Mouse (Mus musculus) natural killer cell, adult 2 months (primary cell): ENCODE measurements around the gene Usp27x.

Experiments
- DNase-seq, 2 experiments: peaks; one replicate each; pipeline ENCODE4 v3.0.0; 2022; ENCODE audit warnings: low spot score in 2 of 2

Gene Usp27x

DNA sequence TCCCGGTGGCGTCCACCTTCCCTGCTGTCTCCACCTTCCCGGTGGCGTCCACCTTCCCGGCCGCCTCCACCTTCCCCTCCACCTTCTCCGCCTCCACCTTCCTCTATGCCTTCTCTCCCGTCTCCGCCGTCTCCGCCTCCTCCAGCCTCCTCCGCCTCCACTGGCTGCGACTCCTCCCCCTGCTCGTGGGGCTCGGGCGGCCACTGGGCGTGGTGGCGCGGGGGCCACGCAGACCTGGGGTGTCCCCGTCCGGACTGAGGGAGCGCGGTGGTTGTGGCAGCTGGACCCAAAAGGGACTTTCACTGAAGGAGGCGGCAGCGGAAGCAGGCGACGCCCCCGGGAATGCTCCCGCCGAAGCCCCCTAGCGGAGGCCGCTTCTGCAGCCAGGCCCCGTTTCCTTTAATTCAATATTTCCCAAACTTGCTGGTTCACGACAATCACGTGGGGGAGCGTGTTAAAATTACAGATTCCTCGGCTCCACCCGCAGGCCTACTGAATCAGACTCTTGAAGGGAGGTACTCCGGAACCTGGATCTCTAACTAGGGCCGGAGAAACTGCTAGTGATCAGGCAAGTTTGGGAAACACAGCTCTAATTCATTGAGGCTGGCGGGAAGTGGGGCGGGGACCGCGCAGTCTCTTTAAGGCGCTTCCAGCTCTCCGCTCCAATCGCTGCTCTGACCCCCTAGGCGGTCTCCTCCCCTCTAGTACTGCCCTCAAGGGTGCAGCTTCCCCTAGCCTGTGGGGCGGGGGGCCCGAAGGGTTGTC lies at the start of gene Usp27x:
Gene Usp27x, minus strand, starts transcription at position 115 of the 765 bp plus-strand sequence.
- DNase-seq, result peak; percentile 41 to 52

DNA sequence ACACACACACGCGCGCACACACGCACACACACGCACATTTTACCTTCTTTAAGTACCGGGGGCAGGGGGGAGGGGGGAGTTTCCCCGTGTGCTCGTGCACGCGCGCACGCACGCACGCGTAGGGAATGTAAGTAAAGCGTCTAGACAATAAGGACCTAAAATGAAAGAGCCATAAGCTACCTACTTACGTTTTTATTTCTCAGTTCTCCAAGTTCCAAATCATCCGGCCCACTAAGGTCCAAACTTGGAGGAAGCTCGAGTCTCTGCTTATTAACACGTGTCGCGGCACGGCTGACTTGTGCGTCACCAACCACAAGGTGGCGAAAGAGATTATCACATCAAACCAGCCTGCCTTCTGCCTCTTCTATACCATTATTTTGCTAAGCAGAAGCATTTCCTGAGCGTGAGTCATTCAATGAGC lies 47.1 kb upstream of the Usp27x start:
- peak; percentile 64 to 75 for DNase-seq

DNA sequence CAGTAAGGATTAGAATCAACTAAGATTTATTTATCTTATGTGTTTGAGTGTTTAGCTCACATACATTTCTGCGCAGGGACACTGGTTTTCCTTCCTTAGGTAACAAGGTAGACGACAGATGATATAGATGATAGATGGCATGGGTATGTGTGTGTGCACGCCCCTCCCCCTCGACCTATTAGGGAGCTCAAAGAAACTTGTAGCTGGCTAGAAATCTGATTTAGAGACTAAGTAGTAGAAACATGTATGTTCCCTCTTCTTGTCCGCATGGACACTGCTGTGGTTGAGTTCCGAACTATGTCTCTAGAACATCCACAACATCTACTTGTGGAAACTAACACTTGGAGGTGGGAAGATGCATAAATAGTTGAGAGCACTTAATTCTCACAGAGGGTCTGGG lies 46.5 kb upstream of the Usp27x start:
- no peak for DNase-seq

DNA sequence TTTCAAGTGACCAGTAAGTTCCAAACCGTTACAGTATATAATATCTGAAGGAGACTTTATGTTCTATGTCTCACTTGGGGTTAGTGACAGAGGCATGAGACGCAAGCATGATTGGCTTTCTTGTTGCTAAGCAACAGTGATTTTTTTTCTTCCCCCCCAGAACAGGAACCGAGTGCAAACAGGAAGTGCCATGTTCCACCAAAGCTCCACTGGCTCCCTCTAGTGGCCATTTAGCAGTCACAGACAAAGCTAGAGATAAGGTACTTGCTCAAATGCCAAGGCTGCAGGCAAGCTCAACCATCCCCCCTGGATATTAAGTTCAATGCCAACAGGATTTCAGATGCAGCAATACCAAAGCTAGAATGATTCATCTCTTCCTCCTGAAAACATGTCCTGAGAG lies 45.4 kb upstream of the Usp27x start:
- peak; percentile 73 to 79 for DNase-seq

DNA sequence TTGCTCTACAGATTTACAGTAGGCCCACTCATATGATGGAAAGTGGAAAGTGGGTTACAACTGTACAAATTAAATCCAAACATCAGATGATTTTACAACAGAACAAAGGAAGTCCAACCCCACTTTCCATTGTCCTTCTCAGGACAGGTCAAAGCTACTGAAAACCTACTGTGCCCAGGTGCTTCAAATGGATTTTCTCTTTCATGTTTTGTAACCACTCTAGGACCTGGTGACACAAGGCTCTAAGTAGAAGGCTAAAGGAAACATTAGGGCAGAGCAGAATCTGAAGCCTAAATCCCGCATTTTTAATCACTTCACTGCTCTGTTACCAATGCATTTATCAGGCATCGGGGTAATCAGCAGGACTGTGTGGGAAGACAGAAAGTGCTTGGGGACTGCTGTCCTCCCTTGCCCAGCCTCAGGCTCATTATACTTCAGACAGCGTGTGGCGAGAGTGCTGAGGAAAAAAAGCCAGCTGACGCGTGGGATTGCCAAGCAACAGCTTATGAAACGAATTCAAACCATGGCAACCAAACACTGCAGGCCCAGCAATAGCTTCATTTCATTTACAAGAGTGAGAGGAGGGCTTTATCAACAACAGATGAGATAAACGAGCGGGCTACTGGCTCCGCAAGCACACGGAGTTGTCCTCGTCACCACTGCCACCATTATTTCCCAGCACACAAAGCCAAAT lies 40.7 kb upstream of the Usp27x start:
- no peak for DNase-seq

DNA sequence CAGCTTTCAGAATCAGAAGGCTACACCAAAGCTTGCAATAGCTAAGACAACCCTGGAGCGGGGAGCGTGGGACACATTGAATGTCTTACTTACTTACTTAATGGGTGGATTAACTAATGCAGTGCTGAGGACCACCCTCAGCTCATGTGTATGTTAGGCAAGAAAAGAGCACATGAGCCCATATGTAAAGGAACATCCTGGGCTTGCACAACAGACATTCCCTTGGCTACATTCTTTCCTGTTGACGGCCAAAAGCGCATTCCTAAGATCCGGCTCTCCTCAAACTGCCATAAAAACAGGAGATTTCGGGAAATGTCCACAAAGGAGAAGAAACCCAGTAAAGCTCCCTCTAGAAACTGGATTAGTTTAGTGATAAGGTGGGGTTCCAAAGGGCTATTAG lies 39.7 kb upstream of the Usp27x start:
- no peak for DNase-seq

DNA sequence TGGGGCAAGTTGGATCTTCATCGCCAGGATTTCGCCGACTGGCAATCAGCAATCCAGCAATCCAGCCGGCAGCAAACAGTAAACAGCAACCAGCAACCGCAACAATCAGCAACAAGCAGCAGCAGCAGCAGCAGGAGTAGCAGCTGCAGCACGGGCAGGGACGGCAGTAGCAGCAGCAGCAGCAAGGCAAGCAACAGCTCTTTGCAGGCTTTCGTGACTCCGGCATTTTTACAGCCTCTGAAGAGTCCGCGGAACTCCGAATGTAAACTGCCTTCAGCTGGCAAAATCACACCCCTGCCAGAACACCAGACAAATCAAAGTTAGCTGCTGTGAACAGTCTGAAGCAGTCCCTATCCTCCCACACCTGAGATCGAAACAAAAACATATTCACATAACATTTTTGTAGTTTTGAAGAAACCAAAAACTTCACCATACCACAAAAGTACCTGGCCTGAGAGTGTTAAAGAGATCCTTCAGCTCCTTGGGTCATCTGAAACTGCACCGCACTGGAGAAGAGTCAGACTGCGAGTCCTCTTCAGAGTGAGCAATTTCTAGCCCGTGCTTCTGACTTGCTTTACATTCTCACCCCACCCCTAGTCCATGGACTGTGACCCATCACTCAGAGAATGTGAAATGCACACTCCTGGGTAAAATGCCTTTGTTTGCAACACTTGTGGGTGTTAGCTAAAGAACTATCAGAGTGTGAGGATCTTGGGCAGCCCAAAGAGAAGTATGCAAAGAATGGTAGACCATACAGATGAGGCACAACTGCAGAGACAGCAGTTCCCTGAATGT lies 36.8 kb upstream of the Usp27x start:
- no peak for DNase-seq

DNA sequence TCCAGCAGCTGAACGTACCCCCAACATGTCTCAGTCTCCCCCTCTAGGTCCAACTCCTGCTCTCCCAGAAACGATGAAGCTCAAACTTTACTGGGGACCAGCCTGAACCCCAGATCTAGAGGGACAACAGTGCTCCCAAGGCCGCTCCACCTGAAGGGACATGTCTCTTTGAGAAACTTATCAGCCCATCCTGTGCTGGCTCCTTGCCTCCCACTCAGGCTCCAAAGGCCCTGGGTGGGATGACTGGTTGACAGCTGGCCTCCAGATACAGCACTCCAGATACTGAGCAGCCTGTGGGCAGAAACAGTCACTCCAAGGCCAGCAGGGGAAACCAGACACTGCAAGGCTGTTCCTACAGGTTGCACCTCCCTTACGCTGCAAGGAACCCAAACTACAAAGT lies 956 bp upstream of the Usp27x start:
- DNase-seq, result no peak

DNA sequence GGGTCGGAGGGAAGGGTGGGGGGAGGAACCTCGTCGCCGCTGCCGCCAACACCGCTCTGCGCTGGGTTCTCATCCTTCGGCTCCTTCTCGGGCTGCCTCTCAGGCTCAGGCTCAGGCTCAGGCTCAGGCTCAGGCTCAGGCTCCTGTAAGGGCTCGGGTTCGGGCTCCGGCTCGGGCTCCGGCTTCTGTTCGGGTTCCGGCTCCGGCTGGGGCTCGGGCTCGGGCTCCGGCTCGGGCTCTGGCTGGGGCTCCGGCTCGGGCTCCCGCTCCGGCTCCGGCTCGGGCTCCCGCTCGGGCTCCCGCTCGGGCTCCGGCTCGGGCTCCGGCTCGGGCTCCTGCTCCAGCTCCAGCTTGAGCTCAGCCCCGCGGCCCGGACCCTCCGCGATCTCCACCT lies 311 bp downstream of the Usp27x start:
- peak in 1 of 2 experiments; percentile 1 for DNase-seq

DNA sequence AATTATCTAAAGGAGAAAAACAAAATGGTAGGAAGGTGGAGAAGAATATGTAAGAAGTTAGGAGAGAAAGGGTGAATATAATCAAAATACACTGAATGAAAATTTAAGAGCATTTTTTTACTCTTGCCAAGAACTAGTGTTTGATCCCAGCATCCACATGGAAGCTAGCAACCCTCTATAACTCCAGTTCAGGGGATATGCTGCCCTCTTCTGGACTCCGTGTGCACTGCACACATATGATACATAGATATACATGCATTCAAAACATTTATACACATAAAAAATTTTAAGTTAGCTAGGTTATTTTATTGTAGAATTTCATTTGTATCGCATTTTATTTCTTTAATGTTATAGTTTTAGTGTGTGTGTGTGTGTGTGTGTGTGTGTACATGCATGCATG lies 50.2 kb downstream of the Usp27x start:
- DNase-seq, result no peak

DNA sequence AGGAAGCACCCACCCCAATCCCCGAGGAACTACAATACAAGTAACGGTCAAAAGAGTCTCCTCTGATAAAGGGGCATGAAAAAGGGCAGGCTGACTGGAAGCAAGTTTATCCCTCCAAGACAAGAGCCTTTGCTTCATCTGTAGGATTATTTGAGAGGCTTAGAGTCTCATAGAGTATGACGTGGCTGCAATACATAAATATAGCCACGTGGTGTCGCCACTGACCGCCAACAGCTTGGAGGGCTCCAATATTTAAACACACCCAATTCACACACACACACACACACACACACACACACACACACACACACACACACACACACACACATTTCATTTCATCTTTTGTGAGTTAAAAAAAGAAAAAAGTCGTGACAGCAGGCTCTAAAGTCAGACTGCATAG lies 53.3 kb downstream of the Usp27x start:
- DNase-seq, result peak; percentile 45 to 59
